Mouse (Mus musculus) lung, postnatal 14 days (tissue): ENCODE data around the gene Lpar3.
A peak's percentile ranks its signal among the peaks of the same experiment; 100 is the strongest.

Experiments
- DNase-seq: peaks from one replicate; pipeline ENCODE4 v3.0.0; 2021

Gene Lpar3

GRCm38 (mm10) chr3:146317366-146317765, 96.6 kb downstream of the Lpar3 start:
- DNase-seq, result no peak

- DNase-seq, result no peak
Measured at GRCm38 (mm10) chr3:146317911-146318310, 97.1 kb downstream of the Lpar3 start.

- no peak for DNase-seq
Measured at GRCm38 (mm10) chr3:146318520-146318938, 97.8 kb downstream of the Lpar3 start.

- no peak for DNase-seq
Measured at GRCm38 (mm10) chr3:146318987-146319386, 98.2 kb downstream of the Lpar3 start.

- DNase-seq, result no peak
Measured at GRCm38 (mm10) chr3:146319503-146319902, 98.7 kb downstream of the Lpar3 start.

GRCm38 (mm10) chr3:146324949-146325348, 104.2 kb downstream of the Lpar3 start:
- no peak for DNase-seq

GRCm38 (mm10) chr3:146326743-146327536, 106.2 kb downstream of the Lpar3 start:
- DNase-seq, result no peak

- peak; percentile 72 for DNase-seq
Measured at GRCm38 (mm10) chr3:146327537-146328255, 106.9 kb downstream of the Lpar3 start.

- DNase-seq, result peak; percentile 15
Measured at GRCm38 (mm10) chr3:146328749-146329148, 108.0 kb downstream of the Lpar3 start.

- DNase-seq, result no peak
Measured at GRCm38 (mm10) chr3:146331819-146332218, 111.1 kb downstream of the Lpar3 start.

- DNase-seq, result no peak
Measured at GRCm38 (mm10) chr3:146333270-146333669, 112.5 kb downstream of the Lpar3 start.

- no peak for DNase-seq
Measured at GRCm38 (mm10) chr3:146334070-146334469, 113.3 kb downstream of the Lpar3 start.
